Mouse (Mus musculus) midbrain, embryonic 11.5 days (tissue): Measurements from ENCODE around the gene Por. TPM values are rescaled to one million over a fixed set of nuclear protein-coding genes. Genes with fewer than 3 reads are reported as not detected.

Experiments used
- ATAC-seq: fragments of 200-750 bp; cut with Nextera tagmentation; 2 replicates; pipeline ENCODE4 v1.8.0; 2017; ENCODE audit warnings: moderate TSS enrichment, moderate library complexity; ENCODE audit not compliant: low FRiP score
- DNase-seq: peaks from one replicate; pipeline ENCODE4 v3.0.0; 2015; ENCODE audit warnings: low spot score; ENCODE audit errors: missing footprints
- H3K27ac ChIP-seq: fragments of 300-500 bp; sonication (generic); 2 replicates; pipeline ENCODE4 v1.5.1; 2014; ENCODE audit warnings: low read depth, low read length
- H3K27me3 ChIP-seq: fragments of 300-500 bp; sonication (generic); 2 replicates; pipeline ENCODE4 v1.6.1; 2014; ENCODE audit warnings: mild to moderate bottlenecking, low read length, moderate library complexity, mixed read lengths; ENCODE audit not compliant: control insufficient read depth, insufficient read depth
- H3K36me3 ChIP-seq: fragments of 300-500 bp; sonication (generic); 2 replicates; pipeline ENCODE4 v1.6.1; 2014; ENCODE audit warnings: mild to moderate bottlenecking, low read length, moderate library complexity, mixed read lengths; ENCODE audit not compliant: control insufficient read depth, insufficient read depth
- H3K4me1 ChIP-seq: fragments of 300-500 bp; sonication (generic); 2 replicates; pipeline ENCODE4 v1.6.1; 2014; ENCODE audit warnings: low read length; ENCODE audit not compliant: control insufficient read depth, insufficient read depth
- H3K4me2 ChIP-seq: fragments of 300-500 bp; sonication (generic); 2 replicates; pipeline ENCODE4 v1.6.1; 2014; ENCODE audit warnings: mild to moderate bottlenecking, moderate library complexity
- H3K4me3 ChIP-seq: fragments of 300-500 bp; sonication (generic); 2 replicates; pipeline ENCODE4 v1.5.1; 2014; ENCODE audit warnings: low read depth, low read length
- H3K9ac ChIP-seq: fragments of 300-500 bp; sonication (generic); 2 replicates; pipeline ENCODE4 v1.6.1; 2014; ENCODE audit warnings: low read length
- H3K9me3 ChIP-seq: fragments of 300-500 bp; sonication (generic); 2 replicates; pipeline ENCODE4 v1.6.1; 2016; ENCODE audit warnings: low read length; ENCODE audit not compliant: control insufficient read depth
- WGBS: fragments of 180-500 bp; shearing (Covaris S2); extraction: QIAGEN DNeasy Blood & Tissue Kit; methylation state at CpG from one replicate; pipeline ENCODE4 v1.1.7; 2014; 5-methylcytosine and 5-hydroxymethylcytosine counted together
- polyA plus RNA-seq: library from polyadenylated mRNA; unstranded; fragments of >200 nt; fragmentation: Nextera tagmentation; extraction: Ambion mirVana; gene quantifications from 2 replicates; pipeline ENCODE4 v1.2.1, GENCODE M21; 2014

Por gene
- polyA plus RNA-seq, 1 experiment from 2014 or later: 95.4 TPM

GRCm38 (mm10) chr5:135678481-135678880 is 8.6 kb downstream of the Por start:
- ATAC-seq (no peak), DNase-seq (no peak)
- Histone ChIP-seq H3K9ac (no peak overlapping the region), H3K27ac (no peak overlapping the region), H3K9me3 (no peaks in the 10 kb centered on the region), H3K4me3 (no peak overlapping the region), H3K27me3 (no peaks in the 10 kb centered on the region), H3K4me1 (peaks cover 19% of the 10 kb centered on the region), H3K36me3 (no peaks in the 10 kb centered on the region), H3K4me2 (no peak overlapping the region)
- WGBS: 91% methylated on average over 6 of the region's 6 CpGs

GRCm38 (mm10) chr5:135680967-135681545 is 11.2 kb downstream of the Por start:
- Histone ChIP-seq H3K27me3 (no peaks in the 10 kb centered on the region), H3K9me3 (no peaks in the 10 kb centered on the region), H3K4me3 (no peak overlapping the region), H3K27ac (no peak overlapping the region), H3K4me1 (no peaks in the 10 kb centered on the region), H3K36me3 (no peaks in the 10 kb centered on the region), H3K4me2 (no peak overlapping the region), H3K9ac (no peak overlapping the region)
- 83% methylated on average over 6 of the region's 6 CpGs for WGBS
- ATAC-seq (no peak), DNase-seq (no peak)

GRCm38 (mm10) chr5:135682009-135682408 is 12.2 kb downstream of the Por start:
- Histone ChIP-seq H3K4me3 (no peak overlapping the region), H3K4me2 (no peak overlapping the region), H3K4me1 (no peaks in the 10 kb centered on the region), H3K36me3 (no peaks in the 10 kb centered on the region), H3K9me3 (no peaks in the 10 kb centered on the region), H3K27me3 (no peaks in the 10 kb centered on the region), H3K27ac (no peak overlapping the region), H3K9ac (no peak overlapping the region)
- DNase-seq (no peak), ATAC-seq (no peak)
- WGBS: 94% methylated on average over 5 of the region's 5 CpGs

GRCm38 (mm10) chr5:135682942-135683570 is 13.2 kb downstream of the Por start:
- ATAC-seq (no peak), DNase-seq (no peak)
- H3K4me3 ChIP-seq: no peak overlapping the region
- H3K9me3 ChIP-seq: no peaks in the 10 kb centered on the region
- H3K27ac ChIP-seq: no peak overlapping the region
- no peaks in the 10 kb centered on the region for H3K36me3 ChIP-seq
- no peaks in the 10 kb centered on the region for H3K4me1 ChIP-seq
- no peak overlapping the region for H3K9ac ChIP-seq
- H3K4me2 ChIP-seq: no peak overlapping the region
- WGBS: 88% methylated on average over 12 of the region's 12 CpGs
- H3K27me3 ChIP-seq: no peaks in the 10 kb centered on the region

- Histone ChIP-seq H3K36me3 (no peaks in the 10 kb centered on the region), H3K4me3 (peak overlapping the region; percentile 74), H3K4me1 (peaks cover 14% of the 10 kb centered on the region), H3K27ac (no peak overlapping the region), H3K27me3 (no peaks in the 10 kb centered on the region), H3K9me3 (no peaks in the 10 kb centered on the region), H3K4me2 (peak overlapping the region; percentile 95), H3K9ac (no peak overlapping the region; the same call in 1 of the 2 replicates)
- no peak for DNase-seq
- ATAC-seq: no peak
- WGBS: 85% methylated on average over 5 of the region's 5 CpGs
Measured at GRCm38 (mm10) chr5:135690401-135690800, 20.6 kb downstream of the Por start.

- H3K4me2 ChIP-seq: no peak overlapping the region
- H3K4me3 ChIP-seq: no peak overlapping the region
- H3K9me3 ChIP-seq: no peaks in the 10 kb centered on the region
- H3K9ac ChIP-seq: no peak overlapping the region
- ATAC-seq (no peak), DNase-seq (no peak)
- 88% methylated on average over 4 of the region's 4 CpGs for WGBS
- H3K36me3 ChIP-seq: no peaks in the 10 kb centered on the region
- H3K4me1 ChIP-seq: peaks cover 14% of the 10 kb centered on the region
- no peaks in the 10 kb centered on the region for H3K27me3 ChIP-seq
- H3K27ac ChIP-seq: no peak overlapping the region
Measured at GRCm38 (mm10) chr5:135691266-135691665, 21.4 kb downstream of the Por start.

GRCm38 (mm10) chr5:135693281-135693853 is 23.5 kb downstream of the Por start:
- Histone ChIP-seq H3K4me2 (no peak overlapping the region), H3K9ac (no peak overlapping the region), H3K27ac (no peak overlapping the region), H3K27me3 (no peaks in the 10 kb centered on the region), H3K4me3 (no peak overlapping the region), H3K36me3 (no peaks in the 10 kb centered on the region), H3K9me3 (no peaks in the 10 kb centered on the region), H3K4me1 (peaks cover 11% of the 10 kb centered on the region)
- ATAC-seq: no peak
- no peak for DNase-seq
- WGBS: 97% methylated on average over 5 of the region's 5 CpGs

- peaks cover under 1% of the 10 kb centered on the region for H3K4me1 ChIP-seq
- H3K9me3 ChIP-seq: no peaks in the 10 kb centered on the region
- DNase-seq (no peak), ATAC-seq (no peak)
- no peaks in the 10 kb centered on the region for H3K27me3 ChIP-seq
- no peak overlapping the region for H3K27ac ChIP-seq
- H3K36me3 ChIP-seq: peaks cover 4% of the 10 kb centered on the region; the same call in 1 of the 2 replicates
- no peak overlapping the region for H3K9ac ChIP-seq
- 76% methylated on average over 7 of the region's 7 CpGs for WGBS
- no peak overlapping the region for H3K4me2 ChIP-seq
- H3K4me3 ChIP-seq: no peak overlapping the region
Measured at GRCm38 (mm10) chr5:135695277-135695721, 25.5 kb downstream of the Por start.

- ATAC-seq: no peak
- Histone ChIP-seq H3K36me3 (peaks cover 4% of the 10 kb centered on the region; the same call in 1 of the 2 replicates), H3K4me3 (no peak overlapping the region), H3K27me3 (no peaks in the 10 kb centered on the region), H3K9me3 (no peaks in the 10 kb centered on the region), H3K4me2 (no peak overlapping the region), H3K4me1 (no peaks in the 10 kb centered on the region), H3K27ac (no peak overlapping the region), H3K9ac (no peak overlapping the region)
- 93% methylated on average over 5 of the region's 5 CpGs for WGBS
- no peak for DNase-seq
Measured at GRCm38 (mm10) chr5:135697711-135698111, 27.9 kb downstream of the Por start.
